Mouse (Mus musculus) cortical plate, adult 2 months (tissue): ENCODE measurements at regions not wholly inside any gene's neighbourhood (a gene's known extent, or its start where the extent isn't known, plus 50 kb on each side); places are given as distances from the start of the nearest gene placed in this dataset.

Experiments used
- H3K27ac ChIP-seq: fragments of 200-500 bp; 2 replicates; pipeline ENCODE4 v1.5.1; 2012; ENCODE audit warnings: low read length, control low read depth, inconsistent platforms; ENCODE audit not compliant: insufficient read depth
- H3K4me1 ChIP-seq: fragments of 200-500 bp; 2 replicates; pipeline ENCODE4 v1.6.1; 2011; ENCODE audit warnings: low read length; ENCODE audit not compliant: control insufficient read depth, insufficient read depth
- H3K4me3 ChIP-seq: fragments of 200-500 bp; 2 replicates; pipeline ENCODE4 v1.5.1; 2011; ENCODE audit warnings: mild to moderate bottlenecking, low read length, control low read depth; ENCODE audit not compliant: insufficient read depth
- CTCF ChIP-seq: fragments of 200-500 bp; IDR thresholded peaks from 2 replicates; pipeline ENCODE4 v1.5.1; 2011; ENCODE audit warnings: mild to moderate bottlenecking, control low read depth, low read length; ENCODE audit not compliant: insufficient read depth; ENCODE audit errors: extremely low read depth
- POLR2A ChIP-seq: fragments of 200-500 bp; IDR thresholded peaks from 2 replicates; pipeline ENCODE4 v1.6.1; 2011; ENCODE audit warnings: mild to moderate bottlenecking, low read length, control low read depth; ENCODE audit not compliant: insufficient read depth; ENCODE audit errors: extremely low read depth

DNA sequence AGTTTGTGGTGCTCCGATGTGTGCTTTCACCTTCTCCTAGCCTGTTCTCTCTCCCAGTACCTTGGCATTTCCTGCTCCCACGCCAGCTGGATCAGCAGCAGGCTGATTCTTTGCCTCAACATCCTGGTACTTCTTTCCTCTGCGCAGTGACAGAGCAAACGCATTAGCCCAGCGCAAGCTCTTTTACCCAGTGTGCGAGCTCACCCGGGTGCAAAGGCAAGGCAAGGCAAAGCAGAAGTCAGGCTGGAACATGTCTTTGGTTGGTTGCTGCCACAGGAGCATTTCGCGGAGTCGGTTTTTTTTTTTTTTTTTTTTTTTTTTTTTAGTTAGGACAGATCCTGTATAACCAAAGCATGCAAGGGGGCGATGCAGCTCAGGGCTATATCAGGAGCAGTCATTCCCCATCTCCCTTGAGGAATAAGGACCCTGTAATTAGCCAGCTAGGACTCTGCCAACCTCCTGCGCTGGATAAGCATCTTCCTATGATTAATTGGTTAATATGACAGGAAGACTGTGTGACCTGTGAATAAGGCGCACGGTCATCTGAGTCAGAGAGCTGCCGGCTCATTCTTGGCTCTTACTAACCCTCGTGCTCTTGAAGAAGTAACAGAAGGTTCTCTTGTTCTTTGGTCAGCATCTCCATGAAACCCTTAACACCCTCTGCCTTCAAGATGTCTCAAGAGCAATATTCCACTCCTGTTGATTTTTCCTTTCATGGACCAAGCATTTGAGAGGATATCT is 123.9 kb downstream of the Ifng start:
- H3K27ac ChIP-seq: no peak overlapping the region
- 0 out of 2 replicates have a peak, but pooled peaks have one; percentile 9 for TF ChIP-seq POLR2A
- TF ChIP-seq CTCF: no peak
- H3K4me1 ChIP-seq: no peaks in the 10 kb centered on the region
- H3K4me3 ChIP-seq: peak overlapping the region; percentile 2; the same call in 1 of the 2 replicates

DNA sequence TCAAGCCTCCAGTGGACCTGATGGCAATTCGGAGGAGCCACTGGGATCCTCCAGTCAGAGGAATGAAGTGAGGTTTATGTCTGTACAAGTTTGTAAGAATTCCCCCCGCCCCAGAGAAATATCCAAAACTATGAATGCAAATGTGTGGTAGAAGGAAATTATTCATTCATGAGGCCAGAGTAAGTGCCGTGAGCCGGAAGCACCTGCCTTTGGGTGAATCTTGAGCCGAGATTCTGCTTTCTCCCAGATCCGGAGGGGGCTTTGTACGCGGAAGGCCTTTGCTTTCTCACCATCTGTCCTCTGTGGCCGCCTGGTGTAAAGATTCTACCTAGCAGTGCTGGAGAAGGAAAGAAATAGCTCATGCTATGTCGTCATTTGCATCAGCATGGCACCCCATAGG is 127.8 kb downstream of the Ifng start:
- H3K4me3 ChIP-seq: no peak overlapping the region
- TF ChIP-seq POLR2A (no peak), CTCF (no peak)
- no peak overlapping the region for H3K27ac ChIP-seq
- H3K4me1 ChIP-seq: no peaks in the 10 kb centered on the region

DNA sequence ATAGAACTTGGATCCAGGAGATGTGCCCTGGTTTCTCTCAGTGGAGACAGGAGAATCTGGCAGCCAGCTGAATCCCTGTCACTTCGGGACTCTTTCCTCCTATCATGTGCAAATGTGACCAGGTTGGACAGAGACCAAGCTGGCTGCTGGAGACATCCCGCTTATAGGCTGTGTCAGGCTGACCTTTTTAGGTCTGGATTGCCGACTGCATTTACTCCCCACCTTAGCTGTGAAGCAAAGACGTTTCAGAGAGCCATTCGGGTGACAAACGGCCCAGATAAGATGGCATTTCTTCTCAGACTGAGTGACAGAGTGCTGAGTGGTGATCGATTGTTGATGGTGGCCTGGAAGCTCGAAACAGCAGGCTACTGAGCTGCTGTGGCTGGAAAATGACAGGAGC is 128.6 kb downstream of the Ifng start:
- no peak for TF ChIP-seq CTCF
- H3K4me1 ChIP-seq: no peaks in the 10 kb centered on the region
- no peak overlapping the region for H3K27ac ChIP-seq
- no peak overlapping the region for H3K4me3 ChIP-seq

DNA sequence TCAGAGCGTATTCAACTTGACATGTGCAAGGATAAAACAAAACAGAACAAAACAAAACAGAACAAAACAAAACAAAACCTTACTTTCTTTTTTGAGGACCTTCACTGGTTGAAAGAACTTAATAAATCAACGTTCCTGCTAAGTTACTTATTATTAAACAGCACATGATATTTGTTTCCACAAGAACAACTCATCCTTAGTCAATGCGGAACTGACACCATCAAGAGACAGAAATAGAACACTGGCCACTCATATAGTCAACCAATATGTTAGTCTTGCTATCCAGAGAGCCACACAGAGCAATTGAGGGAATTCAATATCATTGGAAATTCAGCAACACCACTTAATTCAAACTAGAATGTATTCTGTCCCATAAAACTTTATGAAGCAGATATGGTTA is 132.4 kb downstream of the Ifng start:
- Histone ChIP-seq H3K4me1 (no peaks in the 10 kb centered on the region), H3K4me3 (no peak overlapping the region), H3K27ac (no peak overlapping the region)
- TF ChIP-seq POLR2A: no peak
- TF ChIP-seq CTCF: no peak

DNA sequence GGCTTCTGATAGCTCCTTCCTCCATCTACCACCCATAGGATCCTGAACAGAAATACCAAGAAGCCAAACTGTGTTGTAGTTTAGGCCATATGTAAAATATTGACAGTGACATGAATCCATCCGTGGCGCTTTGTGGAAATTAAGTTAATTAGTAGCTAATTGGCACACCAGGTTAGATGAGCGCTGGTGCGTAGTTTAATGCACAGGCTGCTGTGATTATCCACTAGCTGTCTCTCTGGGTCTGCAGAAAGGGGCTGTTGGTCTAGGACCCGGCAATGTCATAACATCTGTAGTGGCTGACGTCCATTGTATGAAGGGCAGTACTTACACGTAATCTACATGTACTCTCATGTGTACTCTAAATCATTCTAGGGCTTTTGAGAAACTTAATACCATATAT is 134.7 kb downstream of the Ifng start:
- H3K4me1 ChIP-seq: no peaks in the 10 kb centered on the region
- no peak overlapping the region for H3K27ac ChIP-seq
- TF ChIP-seq POLR2A (no peak), CTCF (no peak)
- no peak overlapping the region for H3K4me3 ChIP-seq

DNA sequence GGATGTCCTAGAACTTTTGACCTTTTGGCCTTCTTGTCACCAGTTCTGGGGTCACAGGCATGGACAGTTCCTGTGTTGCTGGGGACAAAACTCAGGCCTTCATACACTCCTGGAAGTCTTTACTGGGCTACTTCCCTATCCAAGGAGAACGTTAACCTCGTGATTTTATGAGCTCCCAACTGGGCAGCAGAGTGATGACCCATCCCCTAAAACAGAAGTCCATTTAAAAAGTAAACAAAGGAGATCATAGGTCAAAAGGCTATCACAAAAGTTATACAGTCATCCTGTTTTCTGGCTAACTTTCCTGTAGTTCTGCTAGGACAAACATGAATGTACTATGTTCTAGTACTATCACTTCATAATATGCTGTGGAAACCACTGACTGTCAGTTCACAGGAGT is 140.5 kb downstream of the Ifng start:
- Histone ChIP-seq H3K4me1 (no peaks in the 10 kb centered on the region), H3K27ac (no peak overlapping the region)
- TF ChIP-seq CTCF: no peak
- TF ChIP-seq POLR2A: no peak

DNA sequence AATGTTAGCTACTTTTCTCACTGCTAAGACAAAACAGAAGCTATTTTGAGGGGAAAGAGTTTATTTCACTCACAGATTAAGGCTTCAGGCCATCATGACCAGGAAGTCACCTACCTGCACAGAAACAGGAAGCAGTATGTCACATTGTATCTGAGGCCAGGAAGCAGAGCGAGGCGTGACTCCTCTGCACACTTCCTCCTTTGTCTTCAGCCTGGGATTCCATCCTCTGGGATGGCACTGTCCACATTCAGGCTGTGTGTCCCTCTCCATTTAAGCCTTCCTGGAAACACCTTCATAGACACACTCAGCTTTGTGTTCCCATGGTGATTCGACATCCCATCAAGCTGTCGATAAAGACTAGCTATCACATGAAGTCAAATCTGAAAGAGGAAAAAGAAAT is 145.0 kb downstream of the Ifng start:
- TF ChIP-seq POLR2A (no peak), CTCF (no peak)
- no peak overlapping the region for H3K27ac ChIP-seq
- no peaks in the 10 kb centered on the region for H3K4me1 ChIP-seq
- no peak overlapping the region for H3K4me3 ChIP-seq

More for the DNA sequence above, 140.5 kb downstream of the Ifng start:
- no peak overlapping the region for H3K4me3 ChIP-seq

DNA sequence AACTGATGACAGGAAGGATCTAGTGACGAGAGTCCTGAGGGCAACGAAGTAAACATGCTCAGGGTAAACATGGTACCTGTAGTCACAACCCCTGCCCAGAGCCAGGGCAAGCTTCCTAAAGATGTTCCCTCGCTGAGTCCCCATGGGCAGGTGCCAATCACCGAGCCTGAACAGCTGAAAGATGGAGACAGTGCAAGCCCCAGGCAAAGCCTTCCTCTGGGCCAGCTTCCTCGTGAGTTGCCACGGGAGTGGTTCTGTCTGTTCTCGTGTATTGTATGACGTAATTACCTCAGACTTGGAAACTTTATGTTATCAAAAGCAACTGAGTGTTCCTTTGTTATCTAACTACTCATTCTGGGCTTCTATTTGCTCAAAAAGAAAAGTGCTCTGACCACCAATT is 147.4 kb downstream of the Ifng start:
- H3K4me1 ChIP-seq: no peaks in the 10 kb centered on the region
- no peak overlapping the region for H3K4me3 ChIP-seq
- no peak overlapping the region for H3K27ac ChIP-seq
- TF ChIP-seq POLR2A (no peak), CTCF (no peak)

DNA sequence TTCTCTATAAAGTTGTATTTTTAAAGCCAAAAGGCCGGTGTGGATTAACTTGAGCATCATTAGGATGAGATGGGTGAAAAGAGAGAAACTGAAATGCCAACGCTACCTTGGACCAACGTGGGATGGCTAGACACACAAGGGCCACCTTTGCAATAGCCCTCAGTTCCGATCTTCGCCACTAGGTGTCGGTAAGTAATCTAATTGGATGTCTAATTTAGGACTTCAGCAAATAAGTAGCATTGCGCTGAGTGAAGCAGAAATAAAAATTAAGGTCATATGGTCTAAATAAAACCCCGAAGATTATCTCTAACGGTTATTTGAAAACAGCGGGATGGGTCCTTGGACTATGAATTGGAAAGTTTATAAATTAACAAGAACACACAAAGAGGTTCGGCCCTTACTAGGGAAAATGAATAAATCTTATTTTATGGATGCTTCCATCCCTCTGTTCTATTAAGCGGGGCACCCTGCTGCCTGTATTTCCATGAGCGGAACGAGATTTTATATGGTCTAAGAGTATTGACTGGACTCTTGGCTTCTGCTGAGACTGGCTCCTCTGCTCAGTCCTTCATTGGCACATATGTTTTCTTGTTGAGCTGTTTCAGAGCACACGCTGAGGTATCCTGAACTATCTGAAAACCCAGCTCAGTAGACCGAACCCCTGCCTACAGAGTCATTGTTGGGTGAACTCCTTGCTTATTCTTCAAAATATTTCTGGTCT is 152.0 kb downstream of the Ifng start:
- TF ChIP-seq POLR2A (no peak), CTCF (peak; percentile 89)

DNA sequence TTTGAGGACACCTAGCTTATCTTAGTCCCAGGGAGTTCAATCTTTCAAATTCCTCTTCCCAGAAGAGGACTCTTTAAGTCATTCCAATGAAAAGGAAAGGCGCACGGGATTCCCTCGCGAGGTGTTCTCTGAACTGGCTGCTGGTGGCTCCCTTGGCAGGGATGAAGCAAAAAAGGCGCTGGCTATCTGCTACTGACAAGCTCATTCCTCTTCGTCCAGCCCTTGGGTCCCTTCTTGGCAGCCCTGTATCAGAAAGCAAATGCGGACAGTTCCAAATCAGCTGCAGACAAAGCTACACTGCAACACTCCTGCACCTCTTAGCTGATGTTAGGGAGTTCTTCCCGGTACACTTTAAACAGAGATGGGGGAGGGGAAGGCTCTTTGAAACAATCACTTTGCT is 155.4 kb downstream of the Ifng start:
- Histone ChIP-seq H3K27ac (no peak overlapping the region), H3K4me3 (no peak overlapping the region), H3K4me1 (no peaks in the 10 kb centered on the region)
- TF ChIP-seq CTCF (no peak), POLR2A (no peak)

More for the DNA sequence above, 152.0 kb downstream of the Ifng start:
- Histone ChIP-seq H3K4me1 (no peaks in the 10 kb centered on the region), H3K4me3 (no peak overlapping the region), H3K27ac (no peak overlapping the region)
